Mouse (Mus musculus) cerebellum, adult 11-12 months (tissue): ENCODE measurements around the gene Hs3st2.
"Not testable (repeated sequence)": the region's sequence is repeated elsewhere in the genome, so short reads cannot be mapped to it uniquely, and the experiment has no call there.

Experiments used
- DNase-seq: peaks from one replicate; pipeline ENCODE4 v3.0.0; 2022

Hs3st2 gene

DNA sequence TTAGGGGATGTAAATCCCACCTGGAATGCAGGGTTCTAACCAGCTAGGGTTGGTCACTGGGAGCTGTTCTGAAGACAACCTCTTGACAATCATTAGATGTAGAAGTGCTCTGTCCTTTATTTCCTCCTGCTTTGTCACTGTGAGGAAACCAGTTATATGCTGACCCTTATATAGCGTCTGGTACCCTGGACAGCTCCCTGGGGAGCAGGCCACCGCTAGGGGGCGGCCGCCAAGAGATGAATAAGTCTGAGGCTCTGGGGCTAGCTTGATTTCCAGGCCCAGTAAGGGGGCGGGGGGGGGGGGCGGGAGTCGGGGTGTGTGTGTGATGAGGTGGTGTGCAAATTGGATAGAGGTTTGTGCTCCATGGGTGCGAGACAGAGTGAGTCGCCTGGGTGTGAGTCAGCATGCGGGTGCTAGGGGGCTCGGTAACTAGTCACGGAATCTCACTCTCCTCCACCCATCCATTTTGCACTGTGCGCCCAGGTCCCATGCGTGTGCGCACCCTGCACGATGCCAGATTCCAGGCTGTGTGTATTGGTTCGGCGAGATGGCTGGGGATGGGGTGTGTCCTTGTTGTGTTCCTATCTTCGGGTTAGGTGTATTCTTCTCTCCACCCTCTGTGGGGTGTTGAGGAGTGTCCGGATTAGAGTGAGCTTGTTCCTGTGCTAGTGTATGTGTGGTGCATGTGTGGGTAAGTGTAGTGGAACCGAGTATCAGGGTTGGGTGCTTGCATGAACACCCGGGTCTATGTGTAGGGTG is at the start of gene Hs3st2:
Hs3st2 (plus strand) TSS at position 635 of the 759 bp plus-strand sequence.
- DNase-seq, result no peak

DNA sequence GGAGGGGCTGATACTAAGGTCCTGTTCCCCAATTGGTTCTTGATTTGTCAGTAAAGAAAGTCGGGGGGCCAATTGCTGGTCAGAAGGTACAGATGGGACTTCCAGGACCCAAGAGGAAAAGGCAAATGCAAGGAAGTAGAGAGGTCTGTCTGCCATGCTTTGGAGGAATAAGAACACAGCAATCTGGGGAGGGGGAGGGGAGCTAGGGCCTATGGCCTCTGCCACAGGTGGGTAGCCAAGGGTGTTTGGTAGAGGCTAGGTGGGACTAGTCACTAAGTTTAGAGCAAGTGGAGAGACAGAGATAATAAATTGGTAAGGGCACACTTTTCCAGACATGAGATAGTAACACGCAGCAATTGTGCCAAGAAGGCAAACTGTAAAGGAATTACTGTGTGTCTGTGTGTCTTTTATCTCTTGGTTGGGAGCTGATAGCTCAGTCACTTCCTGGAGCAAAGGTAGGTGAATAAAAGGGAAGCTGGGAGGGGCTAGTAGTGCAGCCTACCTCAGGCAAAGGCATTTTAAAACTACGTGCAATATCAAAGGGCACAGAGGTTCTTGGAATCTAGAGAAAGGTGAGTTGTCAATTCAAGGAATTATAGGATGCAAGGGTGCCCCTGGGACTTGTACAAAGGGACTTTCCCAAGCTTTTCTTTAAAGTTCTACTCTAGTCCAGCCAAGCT is 43.2 kb upstream of the Hs3st2 start:
- no peak for DNase-seq

DNA sequence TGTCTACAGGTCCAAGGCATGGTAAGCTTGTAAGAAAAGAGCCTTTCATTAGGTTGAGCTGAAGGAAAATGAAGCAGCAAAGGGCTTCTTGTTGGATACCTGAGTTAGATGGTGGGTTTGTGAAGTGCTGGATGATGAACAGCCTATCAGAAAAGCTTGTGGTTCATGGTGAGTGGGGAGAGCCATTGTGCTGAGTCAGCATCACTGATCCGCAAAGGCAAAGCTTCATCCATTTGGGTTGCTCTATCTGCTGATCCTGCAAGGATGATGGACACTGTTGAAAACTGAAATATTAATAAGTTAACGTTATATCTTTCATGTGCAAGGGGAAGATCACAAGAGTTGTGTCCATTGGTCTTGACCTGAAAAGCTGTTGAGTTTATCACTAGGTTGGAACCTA is 40.0 kb upstream of the Hs3st2 start:
- no peak for DNase-seq

DNA sequence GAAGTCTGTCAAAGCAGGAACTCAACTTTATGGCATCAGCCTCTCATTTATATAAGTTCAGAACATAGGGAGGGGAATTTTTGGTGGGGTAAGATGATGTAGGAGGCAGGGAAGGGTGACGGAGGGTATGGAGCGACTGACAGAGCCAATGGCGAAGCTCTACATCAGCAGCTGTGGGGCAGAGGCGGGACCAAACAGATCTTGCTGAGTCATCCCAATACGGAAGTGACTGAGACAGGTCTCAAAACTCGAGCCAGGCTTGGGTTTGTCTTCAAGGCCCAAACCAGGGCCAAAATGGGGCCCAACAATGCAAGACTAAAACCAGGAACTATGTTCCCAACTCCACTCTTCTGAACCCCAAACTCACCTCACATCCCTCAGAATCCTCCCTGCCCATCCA is 30.2 kb upstream of the Hs3st2 start:
- DNase-seq, result not testable (repeated sequence)

DNA sequence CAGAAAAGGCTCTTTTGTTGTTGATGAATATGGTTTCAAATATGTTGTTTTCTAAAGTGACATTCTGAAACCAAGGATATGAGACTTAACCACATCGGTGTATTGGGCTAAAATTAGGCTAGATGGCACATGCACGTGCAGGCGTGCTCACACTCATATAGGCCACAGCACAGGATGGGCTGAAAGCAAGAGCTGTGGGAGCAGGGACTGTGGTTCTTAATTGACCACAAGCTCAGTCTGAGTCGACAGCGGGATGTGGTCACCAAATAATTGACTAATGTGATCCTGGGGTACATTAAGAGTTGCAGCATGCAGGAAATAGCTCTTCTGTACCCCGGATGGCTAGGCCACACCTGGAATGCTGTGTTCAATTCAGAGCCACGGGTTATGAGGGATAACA is 26.1 kb upstream of the Hs3st2 start:
- DNase-seq, result no peak

DNA sequence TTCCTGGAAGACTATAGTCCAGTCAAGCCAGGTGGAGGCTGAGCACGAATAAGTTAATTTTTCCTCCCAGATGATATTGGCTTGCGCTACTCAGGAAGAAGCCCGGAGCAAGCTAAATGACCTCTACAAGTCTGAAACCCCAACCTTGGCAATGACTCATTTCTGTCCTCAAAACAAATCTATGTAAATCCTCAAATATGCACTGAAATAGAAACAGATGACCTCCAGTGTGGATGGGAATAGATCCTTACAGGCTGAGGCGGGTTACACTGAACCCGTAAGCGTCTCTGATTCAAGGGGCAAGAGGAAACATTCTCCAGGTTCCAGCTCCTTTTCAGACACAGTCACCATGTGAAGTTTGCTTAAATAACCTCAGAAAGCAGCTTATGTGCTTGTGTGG is 24.5 kb upstream of the Hs3st2 start:
- no peak for DNase-seq

DNA sequence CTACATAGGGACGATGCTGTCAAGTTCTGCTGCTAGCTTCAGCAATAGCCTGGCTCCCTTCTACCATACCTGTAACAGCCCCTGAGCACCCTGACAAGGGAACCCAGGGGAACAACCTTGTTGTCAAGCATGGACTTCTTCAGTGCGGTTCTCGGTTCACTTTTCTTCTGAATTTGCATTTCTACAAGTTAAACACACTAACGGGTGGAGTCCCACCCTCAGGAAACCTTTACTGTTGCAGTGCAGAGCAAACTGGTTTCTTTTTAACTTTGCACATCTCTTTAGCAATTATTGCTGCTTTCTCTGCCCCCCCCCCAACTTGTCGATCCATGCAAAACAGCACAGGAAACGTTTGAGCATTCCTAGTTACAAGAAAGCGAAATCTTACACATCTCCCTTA is 19.7 kb upstream of the Hs3st2 start:
- no peak for DNase-seq

DNA sequence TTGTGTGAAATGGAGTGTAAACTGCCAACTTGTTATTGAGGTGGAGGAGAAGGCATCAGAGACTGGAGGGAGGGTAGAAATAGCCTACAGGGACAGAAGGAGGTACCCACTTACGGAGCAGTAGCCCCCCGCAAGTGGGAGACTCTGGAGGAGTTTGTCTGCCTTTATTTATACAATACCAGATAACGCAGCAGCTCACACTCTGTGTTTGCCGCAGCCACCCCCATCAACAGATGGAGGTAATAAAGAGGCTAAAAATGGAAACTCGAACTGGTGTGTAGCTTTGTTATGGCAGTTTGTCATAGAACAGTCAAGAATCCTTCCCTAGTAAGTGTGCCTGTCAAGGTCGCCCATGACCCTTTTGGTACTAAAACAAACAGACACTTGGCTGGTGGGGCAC is 16.2 kb upstream of the Hs3st2 start:
- no peak for DNase-seq

DNA sequence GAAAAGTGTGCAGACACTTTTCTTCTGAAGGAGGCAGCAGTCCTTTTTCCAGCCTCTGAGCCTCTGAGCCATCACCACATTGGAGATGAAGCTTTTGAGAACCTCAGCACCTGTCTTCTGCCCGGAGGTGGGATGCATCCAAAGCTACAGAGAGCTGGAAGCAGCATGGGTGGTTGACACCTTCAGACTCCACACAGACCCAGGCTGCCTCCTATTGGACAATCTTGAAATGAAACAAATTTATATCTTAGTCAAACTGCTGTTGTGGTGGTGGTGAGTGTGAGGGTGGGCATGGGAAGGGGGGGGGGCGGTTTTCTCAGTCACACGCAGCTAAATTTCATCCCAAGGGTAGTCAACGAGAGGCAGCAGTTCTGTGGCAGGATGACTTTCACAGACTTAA is 12.7 kb upstream of the Hs3st2 start:
- no peak for DNase-seq

DNA sequence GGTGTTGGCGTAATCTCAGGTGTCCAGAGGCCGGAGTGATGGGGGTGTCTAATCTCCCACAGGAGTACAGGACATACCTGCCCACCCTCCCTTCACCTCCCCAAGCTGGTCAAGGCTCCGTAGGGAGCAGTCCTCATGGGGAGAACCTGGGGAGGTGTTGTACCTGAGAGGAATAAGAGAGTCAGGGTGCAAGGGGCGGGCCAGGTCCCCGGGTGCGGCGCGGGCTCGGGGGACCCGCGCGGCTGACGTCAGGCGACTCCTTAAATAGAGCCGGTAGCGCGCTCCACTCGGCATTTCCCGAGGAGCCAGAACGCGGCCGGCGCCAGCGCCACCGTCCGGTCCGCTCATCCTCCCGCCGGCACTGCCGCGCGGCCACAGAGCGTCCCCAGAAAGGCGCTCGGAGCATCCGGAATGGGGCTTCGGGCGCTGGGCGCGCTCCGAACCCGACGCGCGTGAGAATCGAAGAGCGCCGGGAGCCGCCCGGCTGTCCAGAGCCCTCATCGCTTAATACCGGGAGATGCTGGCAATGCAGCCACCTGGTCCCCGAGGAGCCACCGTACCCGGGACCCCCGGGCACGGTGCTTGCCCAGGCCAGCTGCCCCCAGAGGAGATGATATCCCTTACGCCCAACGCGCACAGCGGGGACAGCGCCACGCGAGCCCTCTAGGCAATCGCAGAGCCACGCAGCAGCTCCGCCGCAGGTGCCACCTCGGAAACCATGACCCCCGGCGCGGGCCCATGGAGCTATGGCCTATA is 503 bp downstream of the Hs3st2 start:
- DNase-seq, result no peak

DNA sequence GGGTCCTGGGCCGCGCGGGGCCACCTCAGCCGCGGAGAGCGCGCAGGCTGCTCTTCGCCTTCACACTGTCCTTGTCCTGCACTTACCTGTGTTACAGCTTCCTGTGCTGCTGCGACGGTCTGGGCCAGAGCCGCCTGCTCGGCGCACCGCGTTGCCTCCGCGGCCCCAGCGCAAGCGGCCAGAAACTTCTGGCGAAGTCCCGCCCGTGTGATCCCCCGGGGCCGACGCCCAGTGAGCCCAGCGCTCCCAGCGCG is 1.0 kb downstream of the Hs3st2 start:
- no peak for DNase-seq

DNA sequence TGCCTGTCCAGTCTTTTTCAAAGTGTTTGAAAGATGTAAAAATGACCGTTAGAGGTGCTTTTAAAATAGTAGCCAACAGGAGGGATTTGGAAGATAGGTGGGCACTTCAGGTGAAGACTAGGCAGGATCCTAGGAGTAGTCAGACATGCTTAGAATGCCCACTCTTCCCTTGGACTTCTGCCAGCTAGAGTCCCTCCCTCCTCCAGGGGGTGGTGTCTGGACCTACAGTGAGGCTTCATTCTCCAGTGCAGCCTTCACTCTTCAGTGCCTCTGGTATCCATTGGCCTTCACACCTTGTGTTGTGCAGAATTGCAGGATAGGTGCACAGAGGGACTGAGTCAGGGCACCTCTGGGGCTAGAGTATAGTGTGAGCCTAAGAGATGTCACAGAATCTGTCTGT is 2.2 kb downstream of the Hs3st2 start:
- no peak for DNase-seq

DNA sequence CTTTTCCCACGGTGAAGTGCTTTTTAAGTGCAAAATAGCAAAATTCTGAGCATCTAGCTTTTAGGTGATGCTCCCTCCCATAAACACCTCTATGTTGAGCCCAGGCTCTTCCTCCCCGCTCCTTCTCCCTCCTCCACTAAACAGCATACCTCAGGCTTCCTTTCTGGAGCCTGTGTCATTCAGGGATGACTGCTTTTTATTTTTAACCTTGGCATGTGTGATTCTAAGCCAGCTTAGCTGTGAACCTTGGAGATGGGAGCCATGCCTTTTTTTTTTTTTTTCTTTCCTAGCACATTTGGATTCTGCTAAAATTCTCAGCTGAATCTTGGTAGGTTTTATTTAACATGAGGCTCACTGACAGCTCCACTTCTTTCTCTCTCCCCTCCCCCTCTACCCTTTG is 3.2 kb downstream of the Hs3st2 start:
- DNase-seq, result no peak

DNA sequence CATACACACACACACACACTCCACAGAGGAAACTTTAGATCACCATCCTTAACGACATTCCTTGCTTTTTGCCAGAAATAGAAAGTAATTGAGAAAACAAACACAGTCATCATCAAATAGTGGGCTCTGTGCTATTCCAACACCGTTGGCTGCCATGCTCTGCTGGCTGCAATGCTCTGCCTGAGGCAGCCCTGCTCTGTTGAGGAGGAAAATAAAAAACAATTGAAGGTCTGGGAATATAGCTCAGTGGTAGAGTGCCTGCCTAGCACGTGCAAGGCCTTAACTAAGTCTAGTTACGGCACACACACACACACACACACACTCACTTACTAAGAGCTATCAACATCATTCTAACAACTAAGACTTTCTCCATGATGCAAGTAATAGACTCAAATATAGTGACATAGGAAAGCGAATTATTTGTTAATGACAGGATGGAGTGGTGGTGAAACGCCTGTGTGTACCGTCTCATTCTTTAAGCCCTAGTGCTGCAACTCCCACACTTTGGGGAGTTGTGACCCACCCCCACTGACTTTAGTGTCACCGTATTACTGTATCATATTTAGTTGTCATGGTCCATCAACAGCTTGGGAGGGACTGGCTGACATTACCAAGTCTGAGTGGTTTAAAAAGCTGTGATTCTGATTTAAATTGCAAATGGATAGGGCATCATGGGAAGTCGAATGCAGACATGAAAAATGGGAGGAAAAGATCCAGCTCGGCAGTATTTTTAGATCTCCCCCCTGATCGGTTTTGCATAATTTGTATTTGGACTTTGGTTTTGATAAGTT is 19.3 kb downstream of the Hs3st2 start:
- DNase-seq, result no peak

DNA sequence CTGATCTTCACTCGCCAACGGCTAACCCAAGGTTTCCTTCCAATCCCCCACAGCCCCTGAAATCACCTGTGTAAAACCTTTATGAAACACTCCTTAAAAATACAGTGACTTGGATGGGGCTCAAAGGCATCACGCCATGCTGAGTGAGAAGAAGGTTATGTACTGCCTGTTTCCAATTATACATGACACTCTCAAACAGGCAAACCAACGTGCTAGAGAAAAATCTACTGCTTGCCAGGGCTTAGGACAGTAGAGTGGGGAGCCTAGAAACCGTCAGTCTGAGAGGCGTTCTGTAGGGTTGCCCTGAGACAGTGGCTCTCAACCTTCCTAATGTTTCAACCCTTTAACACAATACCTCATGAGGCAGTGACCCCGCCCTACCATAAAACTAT is 19.8 kb downstream of the Hs3st2 start:
- no peak for DNase-seq

DNA sequence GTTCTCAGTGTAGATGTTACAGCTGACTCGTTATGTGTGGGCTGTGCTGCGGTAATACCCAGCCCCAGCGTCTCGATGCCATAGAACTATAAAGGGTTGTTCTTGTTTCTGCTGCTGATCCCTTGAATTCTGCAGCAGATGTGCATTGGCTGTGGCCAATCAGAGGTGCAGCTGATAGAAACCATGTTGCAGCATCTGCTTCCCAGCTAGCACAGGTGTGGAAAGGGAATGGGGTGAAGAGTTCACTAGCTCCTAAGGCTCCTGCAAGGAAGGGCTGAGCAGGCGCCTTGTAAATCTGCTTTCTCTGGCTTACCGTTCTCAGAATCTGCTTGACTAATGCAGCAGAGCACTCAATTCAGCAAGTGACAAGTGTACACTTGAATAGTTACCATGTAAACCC is 45.2 kb downstream of the Hs3st2 start:
- DNase-seq, result no peak

DNA sequence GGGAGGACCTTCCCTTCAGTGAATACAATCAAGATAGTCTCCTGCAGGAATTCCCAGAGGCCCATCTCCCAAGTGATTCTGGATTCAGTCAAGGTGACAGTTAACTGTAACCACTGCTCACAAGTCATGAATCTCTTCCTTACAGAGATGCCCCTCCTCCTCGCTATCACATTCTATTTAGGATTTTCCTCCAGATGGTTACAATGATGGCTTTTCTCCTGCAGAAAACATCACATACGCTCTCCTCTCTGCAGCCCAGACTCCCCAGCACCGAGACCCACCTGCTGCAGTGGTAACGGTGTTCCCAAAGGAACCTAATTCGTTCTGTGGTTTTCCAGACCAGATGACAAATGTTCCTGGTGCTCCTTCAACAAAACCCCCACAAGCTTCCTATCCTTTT is 49.5 kb downstream of the Hs3st2 start:
- DNase-seq, result no peak

DNA sequence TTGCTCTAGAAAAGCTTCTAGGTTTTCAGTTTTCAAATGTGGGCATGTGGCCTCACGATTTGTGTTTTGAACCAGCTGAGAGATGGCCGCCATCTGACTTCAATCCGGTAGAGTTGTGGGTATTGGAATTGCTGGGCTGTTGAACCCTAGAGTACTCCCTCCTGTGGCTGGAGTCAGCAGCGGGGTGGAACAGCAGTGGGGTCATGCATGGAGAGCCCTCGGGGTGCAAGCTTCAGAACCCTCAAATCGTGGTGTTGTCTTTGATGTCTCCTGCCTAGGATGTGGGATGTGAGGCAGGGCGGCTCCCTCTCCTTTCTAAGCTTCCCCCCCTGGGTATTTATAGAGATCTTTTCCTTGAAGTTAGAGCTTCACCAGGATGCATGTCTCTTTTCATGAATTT is 52.7 kb downstream of the Hs3st2 start:
- DNase-seq, result no peak

DNA sequence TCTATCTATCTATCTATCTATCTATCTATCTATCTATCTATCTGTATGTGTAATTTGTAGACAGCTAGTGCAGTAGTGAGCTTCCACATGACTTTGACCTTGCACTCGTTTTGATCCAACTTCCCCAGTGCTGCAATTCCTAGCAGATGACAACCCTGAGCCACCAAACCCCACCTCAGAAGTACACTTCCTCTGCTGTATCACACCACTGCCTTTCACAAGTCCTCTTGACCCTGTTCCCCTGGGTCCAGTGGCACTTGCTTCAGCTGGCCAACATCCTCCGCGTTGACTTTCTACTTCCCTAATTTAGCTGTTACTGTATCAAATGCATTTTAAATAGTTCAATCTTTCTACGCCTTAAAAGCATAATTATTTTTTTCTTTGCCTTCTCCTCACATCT is 54.6 kb downstream of the Hs3st2 start:
- no peak for DNase-seq

DNA sequence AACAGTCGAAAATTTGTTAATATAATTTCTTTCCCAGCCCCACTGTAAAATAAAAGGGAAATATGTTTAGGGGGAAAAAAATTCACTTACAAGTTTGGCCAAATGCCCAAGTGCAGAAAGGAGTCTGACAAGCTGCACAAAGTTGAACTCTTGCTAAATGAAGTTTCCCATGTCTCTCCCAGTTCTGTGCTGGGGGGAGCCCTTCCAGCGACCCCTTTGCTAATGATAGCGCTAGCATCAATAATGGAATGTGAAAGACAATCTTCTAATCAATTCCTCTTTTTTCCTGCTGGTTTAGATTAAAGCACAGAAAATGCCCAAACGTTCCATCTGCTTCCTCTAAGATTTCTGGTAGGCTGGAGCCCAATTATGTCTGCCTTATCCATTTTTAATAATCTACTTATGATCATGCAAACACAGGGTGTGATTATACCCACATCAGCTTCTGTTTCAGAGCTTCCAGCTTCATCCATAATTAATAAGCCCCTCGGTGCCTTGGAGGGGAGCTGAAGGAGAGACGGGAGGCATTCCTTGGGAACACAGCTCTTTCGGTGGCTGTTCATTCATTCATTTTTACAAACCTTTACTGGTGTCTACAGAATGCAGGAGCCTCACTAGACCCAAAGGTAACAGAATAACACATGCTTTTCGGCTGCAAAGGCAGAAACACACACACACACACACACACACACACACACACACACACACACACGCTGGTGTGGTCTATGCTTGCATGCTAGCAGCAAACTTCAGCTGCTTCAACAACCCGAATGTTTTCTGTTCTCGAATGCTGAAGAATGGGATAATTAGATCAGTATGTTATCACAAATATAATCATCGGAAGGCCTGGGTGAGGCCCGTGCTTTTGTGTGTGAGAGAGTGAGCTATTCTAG is 59.5 kb downstream of the Hs3st2 start:
- DNase-seq, result no peak

DNA sequence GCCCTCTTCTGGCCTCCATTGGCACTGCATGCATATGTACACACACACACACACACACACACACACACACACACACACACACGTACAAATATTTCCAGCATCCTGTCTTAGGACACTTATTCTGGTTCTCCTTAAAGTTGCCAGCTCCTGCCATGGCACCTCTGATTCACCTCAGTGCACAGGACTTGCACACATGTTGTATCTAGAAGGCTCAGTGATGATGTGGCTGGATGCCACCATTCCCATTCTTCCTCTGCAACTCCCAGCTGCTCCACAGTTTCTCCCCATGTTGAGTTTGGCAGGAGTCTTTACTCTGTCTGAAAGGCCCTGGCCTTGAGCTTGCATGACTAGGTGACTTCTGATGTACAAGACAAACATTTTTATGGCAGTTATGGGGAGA is 65.1 kb downstream of the Hs3st2 start:
- DNase-seq, result no peak

DNA sequence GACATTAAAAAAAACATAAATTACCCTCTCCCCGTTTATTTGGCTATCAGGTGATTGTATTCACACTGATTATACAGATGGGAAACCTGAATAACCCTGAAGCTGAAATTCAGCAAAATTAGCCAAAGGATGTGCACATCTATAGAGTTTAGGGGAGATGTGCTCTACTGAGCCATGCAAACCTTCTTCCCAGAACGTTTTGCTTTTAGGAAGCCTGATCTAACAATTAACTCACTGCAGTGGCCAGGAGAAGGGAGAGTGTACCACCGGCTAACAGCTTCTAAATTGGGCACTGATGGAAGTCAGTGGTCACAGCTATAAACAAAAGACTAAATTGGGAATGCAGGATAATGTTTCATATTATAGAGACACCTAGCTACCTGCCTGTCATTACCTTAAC is 66.4 kb downstream of the Hs3st2 start:
- DNase-seq, result no peak

DNA sequence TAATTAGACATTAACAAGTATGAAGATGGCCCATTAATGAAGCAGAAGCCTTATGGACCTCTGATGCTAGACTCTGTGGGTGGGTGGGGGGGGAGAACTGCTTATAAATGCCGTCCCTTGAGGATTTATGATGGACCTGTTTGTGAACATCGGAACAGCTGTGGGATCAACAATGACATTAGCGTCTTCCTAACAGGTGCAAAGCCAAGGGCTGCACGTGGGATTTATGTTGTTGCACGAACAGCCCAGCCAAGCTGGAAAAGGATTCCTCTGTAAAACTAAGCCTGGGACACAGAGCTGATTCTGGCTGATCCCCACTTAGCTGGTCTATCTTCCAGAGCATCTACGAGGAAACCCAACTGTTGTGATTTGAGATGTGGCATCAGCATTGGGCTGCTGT is 69.0 kb downstream of the Hs3st2 start:
- no peak for DNase-seq
